Mouse (Mus musculus): ENCODE data around the gene Satb2.
"Not testable (repeated sequence)": the region's sequence is repeated elsewhere in the genome, so short reads cannot be mapped to it uniquely, and the experiment has no call there.

Satb2 gene

GRCm38 (mm10) chr1:56833307-56833706 is 145.1 kb downstream of the Satb2 start:
- no peak for DNase-seq (ENCODE audit: low spot score in 2 of 2)

DNA sequence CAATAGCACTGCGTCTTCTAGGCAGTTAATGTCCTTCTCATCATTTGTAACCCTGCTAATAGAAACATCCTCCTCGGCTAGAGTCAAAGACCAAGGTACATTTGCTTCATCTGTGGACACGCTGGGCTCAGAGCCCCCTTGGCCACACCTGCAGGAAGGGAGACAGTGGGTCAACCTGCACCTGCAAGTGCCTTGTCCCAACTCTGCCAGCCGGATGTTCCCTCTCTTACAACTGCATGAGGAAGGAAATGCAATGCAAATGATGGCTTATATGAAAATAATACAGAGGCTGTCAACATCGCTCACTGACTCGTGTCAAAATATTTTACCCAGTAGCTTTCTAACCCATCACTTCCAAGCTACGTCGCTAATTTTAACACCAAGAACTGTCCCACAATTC is 145.7 kb downstream of the Satb2 start:
- DNase-seq (ENCODE audit: low spot score in 2 of 2): no peak

DNA sequence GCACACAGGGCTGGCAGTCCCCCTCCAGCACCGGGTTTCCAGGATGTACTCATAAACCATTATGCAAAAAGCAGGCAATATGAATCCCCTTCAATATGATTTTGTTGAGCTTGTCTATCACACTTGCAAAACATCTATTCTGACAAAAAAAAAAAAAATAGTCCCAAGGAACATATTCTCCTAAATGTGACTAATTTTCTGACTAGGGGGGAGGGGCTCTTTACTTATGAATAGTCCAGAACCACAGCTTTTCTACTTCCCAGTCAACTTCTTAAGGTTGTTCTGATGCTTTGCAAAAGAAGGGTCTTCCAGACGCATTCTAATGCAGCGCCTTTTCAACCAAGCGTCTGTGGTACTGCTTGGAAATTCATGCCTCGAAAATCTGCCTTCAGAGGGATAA is 155.7 kb downstream of the Satb2 start:
- no peak for DNase-seq (ENCODE audit: low spot score in 2 of 2)

- no peak for DNase-seq (ENCODE audit: low spot score in 2 of 2)
Observed at GRCm38 (mm10) chr1:56822025-56822424, 156.4 kb downstream of the Satb2 start.

DNA sequence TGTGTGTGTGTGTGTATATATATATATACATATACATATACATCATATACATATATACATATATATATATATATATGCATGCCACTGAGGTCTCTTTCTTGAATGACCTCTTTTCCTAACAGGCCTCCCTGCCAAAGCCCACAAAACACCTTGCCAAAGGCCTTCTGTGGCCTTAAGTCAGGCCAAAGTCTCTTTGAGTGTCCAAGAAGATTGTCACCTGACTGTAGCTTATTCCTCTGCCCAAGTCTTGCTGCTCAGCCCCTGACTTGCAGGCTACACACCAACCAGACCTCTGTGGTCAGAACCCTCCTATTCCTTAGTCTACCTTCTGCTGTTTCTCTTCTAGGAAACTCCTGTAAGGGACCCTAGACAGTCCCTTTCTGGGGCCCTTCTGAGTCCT is 164.9 kb downstream of the Satb2 start:
- no peak for DNase-seq (ENCODE audit: low spot score in 2 of 2)

- DNase-seq (ENCODE audit: low spot score in 2 of 2): no peak
Observed at GRCm38 (mm10) chr1:56812961-56813360, 165.5 kb downstream of the Satb2 start.

- no peak for DNase-seq (ENCODE audit: low spot score in 2 of 2)
Observed at GRCm38 (mm10) chr1:56811486-56811885, 167.0 kb downstream of the Satb2 start.

- no peak for DNase-seq (ENCODE audit: low spot score in 2 of 2)
Observed at GRCm38 (mm10) chr1:56806006-56806405, 172.4 kb downstream of the Satb2 start.

- DNase-seq (ENCODE audit: low spot score in 2 of 2): no peak
Observed at GRCm38 (mm10) chr1:56800611-56801010, 177.8 kb downstream of the Satb2 start.

DNA sequence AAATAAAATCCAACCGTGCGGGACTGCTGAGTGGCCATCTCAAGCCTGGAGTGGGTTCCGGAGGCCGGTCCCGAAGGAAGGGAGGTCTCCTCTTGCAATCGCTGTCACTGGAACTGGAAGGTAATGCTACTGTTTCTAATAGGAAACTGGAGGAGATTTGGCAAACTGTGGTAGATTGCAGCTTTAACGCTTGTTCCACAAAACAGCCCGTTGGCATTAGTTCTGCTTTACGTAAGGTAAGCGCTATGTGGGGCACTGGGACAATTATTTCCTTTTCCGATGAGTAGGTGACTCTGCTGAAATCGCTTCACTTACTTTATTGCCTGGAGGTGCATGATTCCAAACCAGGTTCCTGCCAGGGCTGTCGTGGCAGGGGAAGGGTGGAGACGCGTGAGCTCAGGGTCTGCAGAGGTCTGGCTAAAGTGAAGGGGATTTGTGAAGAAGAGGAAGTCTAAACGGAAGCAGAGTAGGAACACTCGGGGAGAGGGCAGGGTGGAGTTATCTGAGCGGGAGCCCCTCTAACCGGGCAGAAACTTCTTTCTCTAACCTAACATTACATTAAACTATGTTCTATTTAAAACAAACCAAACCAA is 183.3 kb downstream of the Satb2 start:
- DNase-seq (ENCODE audit: low spot score in 2 of 2): no peak

- no peak for DNase-seq (ENCODE audit: low spot score in 2 of 2)
Observed at GRCm38 (mm10) chr1:56789641-56790040, 188.8 kb downstream of the Satb2 start.

DNA sequence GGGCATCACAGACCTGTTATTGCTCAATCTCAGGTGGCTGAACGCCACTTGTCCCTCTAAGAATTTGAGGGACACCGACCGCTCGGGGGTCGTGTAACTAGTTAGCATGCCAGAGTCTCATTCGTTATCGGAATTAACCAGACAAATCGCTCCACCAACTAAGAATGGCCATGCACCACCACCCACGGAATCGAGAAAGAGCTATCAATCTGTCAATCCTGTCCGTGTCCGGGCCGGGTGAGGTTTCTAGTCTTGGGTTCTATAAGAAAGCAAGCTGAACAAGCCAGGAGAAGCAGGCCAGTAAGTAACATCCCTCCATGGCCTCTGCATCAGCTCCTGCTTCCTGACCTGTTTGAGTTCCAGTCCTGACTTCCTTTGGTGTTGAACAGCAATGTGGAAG is 196.3 kb downstream of the Satb2 start:
- not testable (repeated sequence) for DNase-seq (ENCODE audit: low spot score in 2 of 2)

DNA sequence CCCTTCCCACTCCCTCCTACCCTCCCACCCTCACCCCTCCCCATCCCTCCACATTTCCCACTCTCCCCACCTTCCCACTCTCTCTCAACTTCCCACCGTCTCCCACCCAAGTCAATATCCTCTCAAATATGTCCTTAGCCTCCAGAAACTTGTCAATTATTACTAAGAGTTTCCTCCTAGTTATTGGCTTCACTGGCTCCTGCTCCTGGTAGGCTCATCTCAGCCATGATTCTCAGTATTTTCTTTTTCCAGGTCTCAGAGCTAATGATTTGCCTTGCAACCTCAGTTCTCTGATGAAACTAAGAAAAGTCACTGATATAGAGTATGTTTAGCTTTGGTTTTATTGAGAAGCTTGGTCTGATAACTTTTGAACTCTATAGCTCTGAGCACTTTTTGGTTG is 214.2 kb downstream of the Satb2 start:
- no peak for DNase-seq (ENCODE audit: low spot score in 2 of 2)

DNA sequence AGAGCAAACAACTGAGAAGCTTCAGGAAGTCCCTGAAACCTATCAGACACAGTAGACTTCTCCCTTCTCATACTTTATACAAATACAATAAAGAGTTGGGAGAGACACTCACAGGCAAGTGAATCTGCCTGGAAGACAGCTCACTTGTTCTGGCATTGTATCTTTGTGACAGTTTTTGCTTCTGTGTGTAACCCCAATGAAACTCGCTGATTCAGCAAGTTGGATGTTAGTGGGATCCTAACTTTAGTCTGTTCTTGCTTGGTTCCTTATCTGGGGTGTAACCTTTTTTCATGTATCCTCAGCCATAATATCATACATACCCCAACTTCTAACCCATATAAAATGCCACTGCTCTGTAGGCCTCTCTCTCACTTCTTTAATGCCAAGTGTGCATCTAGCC is 216.9 kb downstream of the Satb2 start:
- no peak for DNase-seq (ENCODE audit: low spot score in 2 of 2)

DNA sequence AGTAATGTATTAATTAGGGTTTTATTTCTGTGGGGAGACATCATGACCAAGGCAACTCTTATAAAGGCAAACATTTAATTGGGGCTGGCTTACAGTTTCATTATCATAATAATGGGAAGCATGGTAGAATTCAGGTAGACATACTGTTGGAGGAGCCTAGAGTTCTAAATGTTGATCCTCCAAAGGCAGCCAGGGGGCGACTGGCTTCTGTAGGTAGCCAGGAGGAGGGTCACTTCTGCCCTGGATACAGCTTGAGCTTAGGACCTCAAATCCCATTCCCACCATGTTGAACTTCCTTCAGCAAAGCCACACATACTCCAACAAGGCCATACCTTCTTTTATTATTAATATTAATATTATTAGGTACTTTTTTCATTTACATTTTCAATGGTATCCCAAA is 225.2 kb downstream of the Satb2 start:
- DNase-seq (ENCODE audit: low spot score in 2 of 2): no peak

DNA sequence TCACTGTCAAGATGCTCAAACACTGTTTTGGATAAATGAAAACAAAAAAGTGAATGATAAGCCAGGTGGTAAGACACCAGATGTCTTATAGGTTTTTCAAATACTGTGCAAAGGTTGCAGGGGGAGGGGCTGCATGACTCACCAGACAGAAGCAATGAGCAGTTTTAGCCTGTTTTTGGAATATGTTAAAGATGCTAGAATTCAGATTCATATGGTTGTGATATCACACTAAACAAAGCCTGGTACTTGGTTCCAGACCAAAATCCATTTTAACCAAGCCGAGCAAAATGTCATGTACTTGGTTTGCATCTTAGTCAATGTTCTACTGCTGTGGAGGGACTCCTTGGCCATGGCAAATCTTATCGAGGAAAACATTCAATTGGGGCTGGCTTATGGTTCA is 227.8 kb downstream of the Satb2 start:
- DNase-seq (ENCODE audit: low spot score in 2 of 2): no peak

DNA sequence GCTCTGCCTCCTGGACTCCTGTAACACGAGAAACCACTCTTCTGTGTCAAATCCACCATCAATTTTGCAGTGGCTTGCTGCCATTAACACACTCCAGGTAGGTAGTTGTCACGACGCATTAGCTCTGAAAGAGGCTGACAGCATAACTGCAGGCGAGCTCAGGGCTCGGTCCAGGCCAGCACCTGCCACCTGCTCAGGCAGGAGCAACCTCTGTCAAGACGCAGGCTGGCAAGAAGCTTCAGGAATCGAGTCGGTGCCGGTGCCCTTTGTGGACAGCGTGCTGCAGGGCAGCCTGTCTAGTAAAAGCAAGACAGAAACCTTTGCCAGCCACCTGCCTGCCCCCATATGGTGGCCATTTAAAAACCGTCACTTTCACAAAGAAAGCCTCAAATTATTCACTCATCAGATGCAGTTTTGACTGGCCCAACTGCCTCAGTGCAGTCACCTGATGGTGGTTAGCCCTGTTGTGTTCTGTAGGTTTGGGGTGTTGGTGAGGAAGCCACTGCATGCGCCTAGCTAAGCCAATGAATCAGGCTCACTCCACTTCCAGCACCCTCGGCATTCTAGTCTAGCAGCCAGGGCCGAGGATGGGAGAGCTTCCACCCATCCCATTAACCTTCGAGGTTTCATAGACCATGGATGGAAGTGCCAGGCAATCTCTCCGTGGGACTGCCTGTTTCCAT is 228.7 kb downstream of the Satb2 start:
- no peak for DNase-seq (ENCODE audit: low spot score in 2 of 2)

- no peak for DNase-seq (ENCODE audit: low spot score in 2 of 2)
Observed at GRCm38 (mm10) chr1:56748876-56749493, 229.5 kb downstream of the Satb2 start.
